Mouse (Mus musculus): ENCODE measurements at regions not wholly inside any gene's neighbourhood (a gene's known extent, or its start where the extent isn't known, plus 50 kb on each side); places are given as distances from the start of the nearest gene placed in this dataset.

DNA sequence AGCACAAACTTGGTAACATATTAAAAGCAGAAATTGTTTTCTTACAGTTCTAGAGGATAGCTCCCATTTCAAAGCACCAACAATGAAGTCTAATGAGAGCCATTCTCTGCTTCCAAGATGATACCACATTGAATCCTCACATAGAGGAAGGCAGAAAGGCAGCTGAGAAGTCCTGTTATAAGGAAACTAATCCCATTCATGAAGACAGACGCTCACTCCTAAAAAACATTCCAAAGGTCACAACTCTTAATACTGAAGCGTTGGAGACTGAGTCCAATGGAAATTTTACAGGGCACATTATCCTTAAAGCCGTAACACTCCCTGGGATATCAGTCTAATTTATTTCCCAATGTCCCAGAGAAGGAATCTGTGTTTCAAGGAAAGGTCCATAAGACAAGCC is 75.4 kb upstream of the Trabd2b start:
- no peak overlapping the region for H3K9ac ChIP-seq
- ATAC-seq (ENCODE audit: low FRiP score, low read depth): no peak

GRCm38 (mm10) chr4:114334850-114335249 is 71.7 kb upstream of the Trabd2b start:
- no peaks in the 10 kb centered on the region for H3K36me3 ChIP-seq
- H3K27me3 ChIP-seq: no peaks in the 10 kb centered on the region; the same call in 1 of the 2 replicates
- 85% methylated on average over 2 of the region's 2 CpGs for WGBS
- H3K4me2 ChIP-seq (replicated peaks): no peak overlapping the region
- ATAC-seq (ENCODE audit: low FRiP score, low read depth): no peak
- H3K4me1 ChIP-seq: no peaks in the 10 kb centered on the region
- H3K4me3 ChIP-seq: no peak overlapping the region
- no peaks in the 10 kb centered on the region for H3K9me3 ChIP-seq
- H3K27ac ChIP-seq: no peak overlapping the region
- H3K9ac ChIP-seq: no peak overlapping the region

More for the DNA sequence above, 75.4 kb upstream of the Trabd2b start:
- H3K36me3 ChIP-seq: no peaks in the 10 kb centered on the region
- H3K9me3 ChIP-seq: no peaks in the 10 kb centered on the region
- no peak overlapping the region for H3K4me3 ChIP-seq
- no peaks in the 10 kb centered on the region for H3K4me1 ChIP-seq
- WGBS: 53% methylated on average over 3 of the region's 3 CpGs
- H3K4me2 ChIP-seq (replicated peaks): no peak overlapping the region
- no peaks in the 10 kb centered on the region; the same call in 1 of the 2 replicates for H3K27me3 ChIP-seq
- H3K27ac ChIP-seq: no peak overlapping the region

DNA sequence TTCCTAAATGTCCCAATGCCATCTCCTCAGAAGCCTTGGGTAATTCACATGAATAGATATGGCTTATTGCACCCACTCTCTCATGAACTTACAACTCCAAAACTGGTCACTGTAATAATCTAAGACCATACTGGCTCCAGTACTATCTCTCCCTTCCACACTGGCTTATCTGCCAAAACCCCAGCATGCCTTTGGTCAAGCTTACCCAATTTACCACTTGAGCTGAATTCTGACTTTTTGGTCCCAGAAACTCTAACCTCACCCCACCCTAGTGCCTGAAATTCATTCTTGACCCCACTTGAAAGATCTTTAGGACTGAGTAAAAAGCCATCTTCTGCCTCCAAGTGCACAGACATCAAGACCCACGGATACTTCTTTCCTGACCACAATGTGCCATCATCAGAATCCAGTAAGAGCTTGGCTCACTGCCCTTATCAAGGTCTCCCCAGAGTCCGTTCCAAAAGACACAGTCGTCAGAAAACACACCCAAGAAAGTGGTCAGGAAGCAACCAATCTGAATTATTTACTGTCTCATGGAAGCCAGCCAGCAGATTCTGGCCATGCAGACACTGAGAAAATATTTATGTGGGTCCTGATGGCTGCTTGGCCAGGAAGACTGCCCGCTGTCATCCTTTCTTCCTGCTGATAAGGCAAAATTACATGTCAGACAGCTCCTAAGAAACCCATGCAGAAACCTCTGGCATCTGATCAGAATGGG is 70.3 kb upstream of the Trabd2b start:
- 76% methylated on average over 4 of the region's 4 CpGs for WGBS
- H3K9ac ChIP-seq: no peak overlapping the region
- H3K36me3 ChIP-seq: no peaks in the 10 kb centered on the region
- no peak for ATAC-seq (ENCODE audit: low FRiP score, low read depth)
- H3K4me2 ChIP-seq (replicated peaks): no peak overlapping the region
- H3K4me1 ChIP-seq: no peaks in the 10 kb centered on the region
- H3K4me3 ChIP-seq: no peak overlapping the region
- no peak overlapping the region for H3K27ac ChIP-seq
- H3K9me3 ChIP-seq: no peaks in the 10 kb centered on the region
- H3K27me3 ChIP-seq: peaks cover 4% of the 10 kb centered on the region

GRCm38 (mm10) chr4:114336747-114337090 is 69.8 kb upstream of the Trabd2b start:
- WGBS: 75% methylated on average over 1 of the region's 1 CpGs

GRCm38 (mm10) chr4:114339793-114340192 is 66.7 kb upstream of the Trabd2b start:
- H3K27ac ChIP-seq: no peak overlapping the region
- no peak overlapping the region for H3K4me3 ChIP-seq
- 0 out of 2 replicates have a peak, but pooled peaks cover 3% of the 10 kb centered on the region for H3K4me1 ChIP-seq
- 32% methylated on average over 5 of the region's 5 CpGs for WGBS
- H3K9me3 ChIP-seq: no peaks in the 10 kb centered on the region
- no peaks in the 10 kb centered on the region for H3K36me3 ChIP-seq
- no peak for ATAC-seq (ENCODE audit: low FRiP score, low read depth)
- peaks cover 9% of the 10 kb centered on the region for H3K27me3 ChIP-seq
- H3K9ac ChIP-seq: no peak overlapping the region
- no peak overlapping the region for H3K4me2 ChIP-seq (replicated peaks)

More at GRCm38 (mm10) chr4:114336747-114337090, 69.8 kb upstream of the Trabd2b start:
- Histone ChIP-seq H3K4me2 (replicated peaks) (no peak overlapping the region), H3K36me3 (no peaks in the 10 kb centered on the region), H3K4me3 (no peak overlapping the region), H3K4me1 (no peaks in the 10 kb centered on the region), H3K9ac (no peak overlapping the region), H3K9me3 (no peaks in the 10 kb centered on the region), H3K27ac (no peak overlapping the region), H3K27me3 (peaks cover 4% of the 10 kb centered on the region)
- ATAC-seq (ENCODE audit: low FRiP score, low read depth): no peak

- no peak for ATAC-seq (ENCODE audit: low FRiP score, low read depth)
- Histone ChIP-seq H3K4me2 (replicated peaks) (no peak overlapping the region), H3K9ac (no peak overlapping the region), H3K4me1 (peaks cover 13% of the 10 kb centered on the region; the same call in 1 of the 2 replicates), H3K27ac (no peak overlapping the region), H3K27me3 (peaks cover 33% of the 10 kb centered on the region), H3K4me3 (no peak overlapping the region), H3K9me3 (no peaks in the 10 kb centered on the region), H3K36me3 (no peaks in the 10 kb centered on the region)
- 69% methylated on average over 1 of the region's 1 CpGs for WGBS
These were observed 61.4 kb upstream of the Trabd2b start for GRCm38 (mm10) chr4:114345154-114345553.

- no peak overlapping the region for H3K4me3 ChIP-seq
- H3K36me3 ChIP-seq: no peaks in the 10 kb centered on the region
- H3K9ac ChIP-seq: no peak overlapping the region
- H3K4me1 ChIP-seq: peaks cover 13% of the 10 kb centered on the region; the same call in 1 of the 2 replicates
- no peaks in the 10 kb centered on the region for H3K9me3 ChIP-seq
- WGBS: 0% methylated on average over 2 of the region's 2 CpGs
- ATAC-seq (ENCODE audit: low FRiP score, low read depth): no peak
- no peak overlapping the region for H3K4me2 ChIP-seq (replicated peaks)
- H3K27ac ChIP-seq: no peak overlapping the region
- peaks cover 31% of the 10 kb centered on the region for H3K27me3 ChIP-seq
These were observed 60.3 kb upstream of the Trabd2b start for GRCm38 (mm10) chr4:114346068-114346747.

- Histone ChIP-seq H3K4me1 (peaks cover 13% of the 10 kb centered on the region; the same call in 1 of the 2 replicates), H3K27me3 (peaks cover 33% of the 10 kb centered on the region), H3K9me3 (no peaks in the 10 kb centered on the region), H3K36me3 (no peaks in the 10 kb centered on the region), H3K4me2 (replicated peaks) (no peak overlapping the region), H3K4me3 (no peak overlapping the region), H3K9ac (no peak overlapping the region), H3K27ac (no peak overlapping the region)
- no peak for ATAC-seq (ENCODE audit: low FRiP score, low read depth)
- WGBS: 72% methylated on average over 4 of the region's 4 CpGs
These were observed 59.6 kb upstream of the Trabd2b start for GRCm38 (mm10) chr4:114346884-114347283.

GRCm38 (mm10) chr4:114349601-114350000 is 56.9 kb upstream of the Trabd2b start:
- H3K27ac ChIP-seq: no peak overlapping the region
- no peaks in the 10 kb centered on the region for H3K9me3 ChIP-seq
- 31% methylated on average over 8 of the region's 8 CpGs for WGBS
- no peaks in the 10 kb centered on the region for H3K36me3 ChIP-seq
- H3K27me3 ChIP-seq: peaks cover 45% of the 10 kb centered on the region
- H3K9ac ChIP-seq: no peak overlapping the region
- H3K4me3 ChIP-seq: no peak overlapping the region
- no peak for ATAC-seq (ENCODE audit: low FRiP score, low read depth)
- H3K4me1 ChIP-seq: peaks cover 10% of the 10 kb centered on the region; the same call in 1 of the 2 replicates
- H3K4me2 ChIP-seq (replicated peaks): no peak overlapping the region

DNA sequence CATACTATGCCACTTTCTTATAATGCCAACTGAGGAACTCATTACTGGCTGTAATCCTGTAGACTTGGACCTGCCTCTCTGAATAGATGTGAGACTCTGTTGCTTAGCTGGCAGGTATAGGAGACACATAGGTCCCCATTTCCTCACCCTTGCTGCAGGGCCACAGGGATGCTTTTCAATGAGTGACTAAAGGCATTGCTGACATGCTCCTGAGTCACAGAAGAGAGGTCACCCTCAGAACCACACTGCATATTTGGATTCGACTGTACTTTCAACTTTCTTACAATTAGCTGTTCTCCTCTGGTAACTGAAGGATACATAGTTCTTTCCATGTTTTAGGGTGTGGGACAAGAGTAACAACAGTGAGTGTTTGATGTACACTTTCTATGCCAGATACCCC is 55.2 kb upstream of the Trabd2b start:
- no peak overlapping the region for H3K4me2 ChIP-seq (replicated peaks)
- H3K4me1 ChIP-seq: peaks cover 10% of the 10 kb centered on the region; the same call in 1 of the 2 replicates
- no peak overlapping the region for H3K4me3 ChIP-seq
- H3K9ac ChIP-seq: no peak overlapping the region
- WGBS: 81% methylated on average over 1 of the region's 1 CpGs
- no peak overlapping the region for H3K27ac ChIP-seq
- H3K36me3 ChIP-seq: no peaks in the 10 kb centered on the region
- no peak for ATAC-seq (ENCODE audit: low FRiP score, low read depth)
- no peaks in the 10 kb centered on the region for H3K9me3 ChIP-seq
- peaks cover 31% of the 10 kb centered on the region for H3K27me3 ChIP-seq

DNA sequence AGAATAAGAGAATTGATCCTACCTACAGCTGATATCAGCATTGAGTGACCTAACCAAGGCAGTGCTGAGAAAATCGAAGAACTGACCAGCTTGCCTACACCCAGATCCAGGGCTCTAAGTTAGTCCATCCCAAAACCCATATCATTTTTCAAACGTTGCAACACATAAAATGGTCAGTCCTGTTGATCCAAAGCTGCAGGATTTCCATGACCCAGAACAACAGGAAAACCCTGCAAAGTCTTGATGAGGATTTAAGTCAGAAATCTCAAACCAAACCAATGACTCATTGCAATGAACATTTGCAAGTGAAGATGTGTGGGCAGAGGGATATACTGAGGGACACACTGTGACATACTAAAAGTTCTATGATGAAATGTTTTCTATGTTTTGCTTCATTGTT is 53.5 kb upstream of the Trabd2b start:
- Histone ChIP-seq H3K27me3 (peaks cover 26% of the 10 kb centered on the region), H3K9me3 (no peaks in the 10 kb centered on the region), H3K4me3 (no peak overlapping the region), H3K4me1 (peaks cover 10% of the 10 kb centered on the region; the same call in 1 of the 2 replicates), H3K9ac (no peak overlapping the region), H3K4me2 (replicated peaks) (no peak overlapping the region), H3K36me3 (no peaks in the 10 kb centered on the region), H3K27ac (no peak overlapping the region)
- 70% methylated on average over 2 of the region's 2 CpGs for WGBS
- ATAC-seq (ENCODE audit: low FRiP score, low read depth): no peak
